Mouse (Mus musculus) lung, postnatal 0 days (tissue): ENCODE measurements at regions not wholly inside any gene's neighbourhood (a gene's known extent, or its start where the extent isn't known, plus 50 kb on each side); places are given as distances from the start of the nearest gene placed in this dataset.

Source experiments
- ATAC-seq: fragments of 200-750 bp; cut with Nextera tagmentation; 2 replicates; pipeline ENCODE4 v1.8.0; 2017; ENCODE audit warnings: moderate library complexity
- DNase-seq: peaks from one replicate; pipeline ENCODE4 v3.0.0-alpha.2; 2016; ENCODE audit warnings: low spot score
- H3K27ac ChIP-seq: fragments of 300-500 bp; sonication (generic); 2 replicates; pipeline ENCODE4 v1.5.1; 2014; ENCODE audit warnings: antibody characterized with exemption, mild to moderate bottlenecking, low read length, mixed read lengths
- H3K27me3 ChIP-seq: fragments of 300-500 bp; sonication (generic); replicated peaks from 2 replicates; pipeline ENCODE4 v1.6.1; 2014; ENCODE audit warnings: low read length, mixed read lengths; ENCODE audit not compliant: insufficient read depth
- H3K36me3 ChIP-seq: fragments of 300-500 bp; sonication (generic); 2 replicates; pipeline ENCODE4 v1.6.1; 2014; ENCODE audit warnings: low read length, mixed read lengths; ENCODE audit not compliant: insufficient read depth
- H3K4me1 ChIP-seq: fragments of 300-500 bp; sonication (generic); 2 replicates; pipeline ENCODE4 v1.6.1; 2014; ENCODE audit warnings: antibody characterized with exemption, low read depth, low read length, mixed read lengths; ENCODE audit not compliant: insufficient read depth
- H3K4me2 ChIP-seq: fragments of 300-500 bp; sonication (generic); replicated peaks from 2 replicates; pipeline ENCODE4 v1.6.1; 2014; ENCODE audit warnings: low read depth, mild to moderate bottlenecking, low read length, moderate library complexity, mixed read lengths
- H3K4me3 ChIP-seq: fragments of 300-500 bp; sonication (generic); 2 replicates; pipeline ENCODE4 v1.5.1; 2014; ENCODE audit warnings: low read depth, low read length
- H3K9ac ChIP-seq: fragments of 300-500 bp; sonication (generic); replicated peaks from 2 replicates; pipeline ENCODE4 v1.6.1; 2014; ENCODE audit warnings: low read depth, mild to moderate bottlenecking
- H3K9me3 ChIP-seq: fragments of 300-500 bp; sonication (generic); 2 replicates; pipeline ENCODE4 v1.6.1; 2016; ENCODE audit warnings: low read length, mixed read lengths
- CTCF ChIP-seq: IDR thresholded peaks from 2 replicates; pipeline ENCODE4 v1.5.1; 2016; ENCODE audit warnings: antibody characterized with exemption, mild to moderate bottlenecking
- EP300 ChIP-seq: IDR thresholded peaks from 2 replicates; pipeline ENCODE4 v1.6.1; 2016; ENCODE audit warnings: antibody characterized with exemption, mild to moderate bottlenecking, control low read depth
- WGBS: fragments of 180-500 bp; shearing (Covaris S2); extraction: QIAGEN DNeasy Blood & Tissue Kit; methylation state at CpG from one replicate; pipeline ENCODE4 v1.1.7; 2014; 5-methylcytosine and 5-hydroxymethylcytosine counted together

DNA sequence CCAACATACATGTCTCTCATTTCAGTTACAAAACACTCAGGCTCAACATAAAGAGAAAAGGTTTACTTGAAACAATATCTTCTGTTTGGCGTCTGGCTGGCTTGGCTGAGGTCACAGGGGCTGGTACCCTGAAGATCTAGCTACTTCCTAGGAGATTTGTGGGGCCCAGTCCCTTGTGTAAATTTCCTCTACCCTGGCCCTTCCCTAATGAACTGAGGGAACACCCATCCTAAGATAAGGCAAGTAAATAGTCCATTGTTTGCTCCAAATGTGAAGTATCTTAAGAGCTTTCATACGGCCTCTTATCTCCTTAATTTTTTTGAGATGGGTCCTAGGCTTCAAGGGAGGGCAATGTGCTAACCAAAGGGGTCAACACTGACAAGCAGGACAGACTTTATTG is 133.6 kb upstream of the Ednrb start:
- Histone ChIP-seq H3K4me2 (no peak overlapping the region), H3K27me3 (no peaks in the 10 kb centered on the region), H3K4me1 (no peaks in the 10 kb centered on the region), H3K27ac (no peak overlapping the region), H3K9ac (no peak overlapping the region), H3K4me3 (no peak overlapping the region), H3K36me3 (no peaks in the 10 kb centered on the region), H3K9me3 (no peaks in the 10 kb centered on the region)
- WGBS = 22% methylated on average over 2 of the region's 2 CpGs
- DNase-seq = peak; percentile 40
- peak; percentile 74 for ATAC-seq
- peak; percentile 78 for TF ChIP-seq EP300
- TF ChIP-seq CTCF = no peak

DNA sequence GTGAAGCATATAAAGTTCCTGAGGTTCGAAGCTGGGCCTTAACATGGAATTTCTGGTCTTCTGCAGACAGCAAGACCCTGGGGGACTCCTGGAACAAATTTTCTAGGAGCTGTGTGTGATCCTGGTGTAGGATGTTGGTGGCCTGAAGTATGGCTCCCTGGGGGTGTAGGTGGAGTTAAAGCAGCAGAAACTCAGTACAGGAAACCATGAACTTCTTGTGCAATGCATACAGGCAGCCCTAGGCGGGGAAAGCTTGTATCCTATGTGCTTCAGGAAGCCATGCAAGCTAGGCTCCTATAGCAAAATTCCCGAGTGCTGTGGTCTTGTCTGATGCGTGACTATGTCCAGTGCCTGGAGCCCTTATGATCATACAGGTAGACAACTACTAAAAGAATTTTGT is 129.8 kb upstream of the Ednrb start:
- Histone ChIP-seq H3K4me1 (no peaks in the 10 kb centered on the region), H3K9me3 (no peaks in the 10 kb centered on the region), H3K36me3 (no peaks in the 10 kb centered on the region), H3K4me3 (no peak overlapping the region), H3K4me2 (no peak overlapping the region), H3K27ac (no peak overlapping the region), H3K9ac (no peak overlapping the region), H3K27me3 (no peaks in the 10 kb centered on the region)
- DNase-seq (no peak), ATAC-seq (no peak)
- no peak for TF ChIP-seq EP300
- TF ChIP-seq CTCF = no peak
- WGBS = 82% methylated on average over 4 of the region's 4 CpGs

DNA sequence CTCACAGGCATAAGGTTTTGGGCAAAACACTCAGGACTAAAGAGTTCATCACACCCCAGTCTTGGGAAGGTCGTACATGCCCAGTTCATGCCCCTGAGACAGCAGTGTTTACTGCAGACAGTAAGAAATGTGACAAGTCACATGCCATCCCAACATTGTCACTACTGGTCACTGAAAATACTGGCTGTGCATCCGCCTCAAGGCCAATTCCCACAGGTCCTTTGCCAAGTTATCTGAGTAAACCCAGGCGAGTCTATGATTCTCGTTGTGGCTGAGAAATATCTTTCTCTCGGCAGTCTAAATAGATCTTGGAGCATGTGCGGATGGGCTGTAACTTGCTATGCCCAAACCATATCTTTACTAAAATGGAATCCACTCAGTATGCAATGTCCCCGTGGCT is 128.9 kb upstream of the Ednrb start:
- DNase-seq = peak; percentile 23
- Histone ChIP-seq H3K4me1 (no peaks in the 10 kb centered on the region), H3K9me3 (no peaks in the 10 kb centered on the region), H3K27ac (no peak overlapping the region), H3K4me3 (no peak overlapping the region), H3K36me3 (no peaks in the 10 kb centered on the region), H3K9ac (no peak overlapping the region), H3K4me2 (no peak overlapping the region), H3K27me3 (no peaks in the 10 kb centered on the region)
- 59% methylated on average over 7 of the region's 7 CpGs for WGBS
- ATAC-seq = peak; percentile 47
- TF ChIP-seq EP300 (no peak), CTCF (no peak)

DNA sequence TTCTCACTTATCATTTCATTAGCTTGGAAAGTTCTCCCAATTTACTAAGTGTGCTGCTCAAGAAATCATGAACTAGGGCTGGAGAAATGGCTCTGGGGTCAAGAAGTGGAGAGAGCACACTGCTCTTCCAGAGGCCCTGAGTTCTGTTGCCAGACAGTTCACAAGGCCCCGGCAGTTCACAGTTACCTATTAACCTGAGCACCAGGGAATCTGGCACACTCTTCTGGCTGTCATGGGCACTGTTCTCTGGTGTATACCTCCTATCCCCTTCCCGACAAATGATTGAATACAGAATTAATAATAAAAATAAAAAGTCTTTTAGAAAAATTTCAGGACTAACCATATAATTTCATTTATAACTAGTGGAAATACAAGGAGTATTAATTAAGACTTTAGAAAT is 125.1 kb upstream of the Ednrb start:
- WGBS = 54% methylated on average over 2 of the region's 2 CpGs

DNA sequence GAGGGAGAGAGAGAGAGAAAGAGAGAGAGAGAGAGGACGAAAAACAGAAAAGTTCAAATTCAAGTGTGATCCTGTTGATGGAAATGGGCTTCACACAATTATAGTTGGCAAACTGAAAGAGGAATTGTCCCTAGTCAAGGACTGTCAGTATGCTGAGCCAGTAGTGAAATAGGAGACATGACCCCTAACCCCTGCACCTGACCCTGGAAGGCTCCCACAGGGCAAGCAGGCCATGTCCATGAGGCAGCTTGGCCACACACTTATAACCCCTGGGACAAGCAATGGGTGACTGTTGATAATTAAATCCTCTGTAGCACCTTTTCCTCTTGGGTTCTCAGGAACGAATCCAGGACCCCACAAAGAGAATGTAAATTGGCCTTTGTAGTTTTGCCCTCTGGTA is 122.1 kb upstream of the Ednrb start:
- Histone ChIP-seq H3K9me3 (no peaks in the 10 kb centered on the region), H3K36me3 (no peaks in the 10 kb centered on the region), H3K9ac (no peak overlapping the region), H3K4me1 (no peaks in the 10 kb centered on the region), H3K4me2 (no peak overlapping the region), H3K27ac (no peak overlapping the region), H3K27me3 (no peaks in the 10 kb centered on the region), H3K4me3 (no peak overlapping the region)
- DNase-seq = no peak
- no peak for ATAC-seq
- TF ChIP-seq CTCF (no peak), EP300 (no peak)
- WGBS = 69% methylated on average over 2 of the region's 2 CpGs

More for the DNA sequence above, 125.1 kb upstream of the Ednrb start:
- no peaks in the 10 kb centered on the region for H3K4me1 ChIP-seq
- no peaks in the 10 kb centered on the region for H3K36me3 ChIP-seq
- no peak overlapping the region for H3K4me3 ChIP-seq
- H3K27me3 ChIP-seq = no peaks in the 10 kb centered on the region
- no peak overlapping the region for H3K9ac ChIP-seq
- H3K4me2 ChIP-seq = no peak overlapping the region
- TF ChIP-seq CTCF = no peak
- no peak for TF ChIP-seq EP300
- H3K9me3 ChIP-seq = no peaks in the 10 kb centered on the region
- no peak for DNase-seq
- H3K27ac ChIP-seq = no peak overlapping the region
- ATAC-seq = no peak

DNA sequence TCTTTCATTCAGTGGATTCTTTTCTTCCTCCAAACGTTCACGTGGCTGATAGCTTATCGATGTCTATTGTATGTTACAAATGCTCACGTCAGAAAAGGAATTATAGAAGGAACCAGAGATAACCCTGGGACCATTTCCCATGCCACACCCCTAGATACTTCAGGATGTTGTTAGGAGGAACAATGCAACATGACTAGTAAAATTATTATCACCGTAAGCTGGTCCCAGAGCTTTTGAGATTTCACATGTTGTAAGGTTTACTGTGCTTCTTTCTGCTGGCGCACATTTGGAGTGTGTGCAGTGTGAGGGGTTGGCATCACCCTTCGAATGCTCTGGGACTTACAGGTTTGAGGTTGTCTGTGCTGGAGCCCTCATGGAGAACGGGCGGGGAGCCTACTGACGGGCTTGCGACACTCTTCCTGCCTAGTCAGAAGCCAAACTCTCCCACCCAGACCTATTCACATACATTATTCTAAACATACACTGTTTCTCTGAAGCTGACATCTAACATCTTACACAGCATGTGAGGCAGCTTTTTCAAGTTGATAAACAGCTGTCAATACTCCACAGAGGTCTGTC is 118.2 kb upstream of the Ednrb start:
- Histone ChIP-seq H3K9ac (no peak overlapping the region), H3K4me2 (no peak overlapping the region), H3K4me1 (no peaks in the 10 kb centered on the region), H3K27me3 (no peaks in the 10 kb centered on the region), H3K27ac (no peak overlapping the region), H3K36me3 (no peaks in the 10 kb centered on the region), H3K4me3 (no peak overlapping the region), H3K9me3 (no peaks in the 10 kb centered on the region)
- ATAC-seq = no peak
- WGBS = 47% methylated on average over 11 of the region's 11 CpGs
- no peak for DNase-seq
- TF ChIP-seq CTCF = no peak
- TF ChIP-seq EP300 = peak; percentile 16; the same call in 1 of the 2 replicates

DNA sequence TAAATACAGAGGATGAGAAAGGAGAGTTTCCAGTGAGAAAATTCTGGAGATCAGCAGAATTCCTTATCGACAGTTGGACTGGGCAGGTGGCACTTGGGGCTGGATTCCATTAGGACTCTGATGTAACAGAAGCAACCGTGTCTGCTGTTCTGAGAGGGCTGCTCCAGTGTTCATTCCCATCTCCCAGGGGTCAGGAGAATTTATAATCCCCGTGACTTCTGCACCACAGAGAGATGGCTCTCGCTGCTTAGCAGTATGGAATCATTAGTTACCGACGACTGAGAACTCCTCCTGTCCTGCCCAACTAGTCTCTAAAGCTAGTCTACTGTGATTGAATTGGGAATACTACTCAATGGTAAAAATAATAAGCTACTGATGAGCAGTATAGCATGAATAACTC is 107.7 kb upstream of the Ednrb start:
- no peak for DNase-seq

More for the DNA sequence above, 107.7 kb upstream of the Ednrb start:
- H3K9me3 ChIP-seq = no peaks in the 10 kb centered on the region
- no peaks in the 10 kb centered on the region for H3K27me3 ChIP-seq
- no peak overlapping the region for H3K4me3 ChIP-seq
- TF ChIP-seq CTCF = no peak
- H3K4me1 ChIP-seq = no peaks in the 10 kb centered on the region
- no peak for ATAC-seq
- no peak overlapping the region for H3K4me2 ChIP-seq
- 80% methylated on average over 6 of the region's 6 CpGs for WGBS
- H3K27ac ChIP-seq = no peak overlapping the region
- no peak overlapping the region for H3K9ac ChIP-seq
- H3K36me3 ChIP-seq = no peaks in the 10 kb centered on the region
